Mouse (Mus musculus) stomach, embryonic 16.5 days (tissue): Measurements from ENCODE around the gene Mob3b. TPM values are rescaled to one million over a fixed set of nuclear protein-coding genes. Genes with fewer than 3 reads are reported as not detected.
A peak's percentile ranks its signal among the peaks of the same experiment; 100 is the strongest.
"Not testable (repeated sequence)": the region's sequence is repeated elsewhere in the genome, so short reads cannot be mapped to it uniquely, and the experiment has no call there.

ENCODE experiments used
- ATAC-seq: fragments of 200-750 bp; cut with Nextera tagmentation; 2 replicates; pipeline ENCODE4 v1.8.0; 2017; ENCODE audit warnings: moderate number of reproducible peaks, moderate TSS enrichment; ENCODE audit not compliant: insufficient read depth, low FRiP score
- H3K27ac ChIP-seq: fragments of 300-500 bp; sonication (generic); 2 replicates; pipeline ENCODE4 v1.5.1; 2014; ENCODE audit warnings: low read length
- H3K27me3 ChIP-seq: fragments of 300-500 bp; sonication (generic); 2 replicates; pipeline ENCODE4 v1.6.1; 2014; ENCODE audit warnings: low read length, control low read depth, mixed read lengths; ENCODE audit not compliant: control insufficient read depth, insufficient read depth
- H3K36me3 ChIP-seq: fragments of 300-500 bp; sonication (generic); 2 replicates; pipeline ENCODE4 v1.6.1; 2014; ENCODE audit warnings: low read length; ENCODE audit not compliant: control insufficient read depth, insufficient read depth
- H3K4me1 ChIP-seq: fragments of 300-500 bp; sonication (generic); 2 replicates; pipeline ENCODE4 v1.6.1; 2014; ENCODE audit warnings: low read length, control low read depth, mixed read lengths; ENCODE audit not compliant: control insufficient read depth, insufficient read depth
- H3K4me2 ChIP-seq: fragments of 300-500 bp; sonication (generic); 2 replicates; pipeline ENCODE4 v1.6.1; 2014; ENCODE audit warnings: low read depth, low read length, mixed read lengths
- H3K4me3 ChIP-seq: fragments of 300-500 bp; sonication (generic); replicated peaks from 2 replicates; pipeline ENCODE4 v1.5.1; 2014; ENCODE audit warnings: mild to moderate bottlenecking, low read length
- H3K9ac ChIP-seq: fragments of 300-500 bp; sonication (generic); 2 replicates; pipeline ENCODE4 v1.6.1; 2014; ENCODE audit warnings: low read length
- H3K9me3 ChIP-seq: fragments of 300-500 bp; sonication (generic); replicated peaks from 2 replicates; pipeline ENCODE4 v1.6.1; 2016; ENCODE audit warnings: low read length, control low read depth; ENCODE audit not compliant: control insufficient read depth
- WGBS: fragments of 180-500 bp; shearing (Covaris S2); extraction: QIAGEN DNeasy Blood & Tissue Kit; methylation state at CpG from one replicate; pipeline ENCODE4 v1.1.7; 2014; 5-methylcytosine and 5-hydroxymethylcytosine counted together
- polyA plus RNA-seq: library from polyadenylated mRNA; unstranded; fragments of >200 nt; fragmentation: Nextera tagmentation; extraction: Ambion mirVana; gene quantifications from 2 replicates; pipeline ENCODE4 v1.2.1, GENCODE M21; 2015

The Mob3b gene
- polyA plus RNA-seq, 1 experiment from 2014 or later, result 26.8 TPM

DNA sequence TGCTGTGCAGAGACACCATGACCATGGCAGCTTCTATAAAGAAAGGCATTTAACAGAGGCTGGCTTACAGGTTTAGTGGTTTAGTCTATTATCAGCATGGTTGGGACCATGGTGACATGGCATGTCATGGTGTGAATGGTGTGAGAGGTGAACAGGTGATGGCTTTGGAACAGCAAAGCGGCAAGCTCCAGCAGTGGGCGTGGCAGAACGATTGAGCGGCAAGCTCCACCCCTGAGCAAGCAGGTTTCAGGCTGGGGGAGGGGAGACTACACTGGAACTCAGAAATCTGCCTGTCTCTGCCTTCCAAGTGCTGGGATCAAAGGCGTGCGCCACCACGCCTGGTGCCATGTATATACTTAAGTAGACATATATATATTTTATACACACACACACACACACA is 228.9 kb downstream of the Mob3b start:
- not testable (repeated sequence) for H3K4me3 ChIP-seq, H3K9ac ChIP-seq, H3K36me3 ChIP-seq, ATAC-seq, H3K9me3 ChIP-seq, H3K4me1 ChIP-seq, H3K4me2 ChIP-seq, H3K27me3 ChIP-seq, H3K27ac ChIP-seq
- WGBS, result 71% methylated on average over 7 of the region's 7 CpGs

DNA sequence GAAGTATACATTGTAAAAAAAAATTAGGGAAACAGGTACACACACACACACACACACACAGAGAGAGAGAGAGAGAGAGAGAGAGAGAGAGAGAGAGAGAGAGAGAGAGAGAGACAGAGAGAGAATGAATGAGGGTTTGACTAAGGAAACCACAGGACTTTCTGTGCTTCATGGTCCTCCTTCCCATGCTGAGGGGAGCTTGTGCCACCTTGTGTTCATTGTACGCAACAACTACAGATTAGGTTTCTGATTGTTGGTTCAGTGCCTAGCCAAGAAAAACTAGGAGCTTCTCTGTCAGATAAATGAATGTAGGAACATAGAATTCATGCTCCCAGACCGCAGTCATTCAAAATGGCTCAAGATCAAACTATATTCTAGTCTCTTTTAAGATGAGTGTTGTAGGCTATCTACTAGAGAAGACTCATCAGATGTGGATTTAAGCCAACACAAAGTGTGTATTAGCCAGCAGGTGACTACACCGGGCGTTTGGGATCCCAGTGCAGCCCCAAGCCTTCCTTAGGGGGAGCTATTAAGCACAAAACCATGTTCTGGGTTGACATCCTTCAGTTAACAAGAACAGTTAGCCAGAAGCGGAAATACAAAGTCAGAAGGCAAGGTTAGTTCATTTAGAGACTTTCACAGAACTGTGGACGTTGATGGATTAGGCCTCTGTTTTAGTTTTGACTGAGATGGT is 235.0 kb downstream of the Mob3b start:
- Histone ChIP-seq H3K27me3 (no peaks in the 10 kb centered on the region), H3K9me3 (no peaks in the 10 kb centered on the region), H3K36me3 (no peaks in the 10 kb centered on the region), H3K4me3 (no peak overlapping the region), H3K27ac (no peak overlapping the region), H3K4me2 (no peak overlapping the region), H3K4me1 (no peaks in the 10 kb centered on the region), H3K9ac (no peak overlapping the region)
- WGBS, result 64% methylated on average over 6 of the region's 6 CpGs
- ATAC-seq, result peak; percentile 58; the same call in 1 of the 2 replicates

- H3K4me2 ChIP-seq, result no peak overlapping the region
- H3K27me3 ChIP-seq, result no peaks in the 10 kb centered on the region
- H3K27ac ChIP-seq, result no peak overlapping the region
- 58% methylated on average over 7 of the region's 7 CpGs for WGBS
- ATAC-seq, result no peak
- no peaks in the 10 kb centered on the region for H3K36me3 ChIP-seq
- no peak overlapping the region for H3K9ac ChIP-seq
- H3K4me3 ChIP-seq, result no peak overlapping the region
- no peaks in the 10 kb centered on the region for H3K9me3 ChIP-seq
- no peaks in the 10 kb centered on the region for H3K4me1 ChIP-seq
Observed at GRCm38 (mm10) chr4:34917400-34917799, 239.9 kb downstream of the Mob3b start.

DNA sequence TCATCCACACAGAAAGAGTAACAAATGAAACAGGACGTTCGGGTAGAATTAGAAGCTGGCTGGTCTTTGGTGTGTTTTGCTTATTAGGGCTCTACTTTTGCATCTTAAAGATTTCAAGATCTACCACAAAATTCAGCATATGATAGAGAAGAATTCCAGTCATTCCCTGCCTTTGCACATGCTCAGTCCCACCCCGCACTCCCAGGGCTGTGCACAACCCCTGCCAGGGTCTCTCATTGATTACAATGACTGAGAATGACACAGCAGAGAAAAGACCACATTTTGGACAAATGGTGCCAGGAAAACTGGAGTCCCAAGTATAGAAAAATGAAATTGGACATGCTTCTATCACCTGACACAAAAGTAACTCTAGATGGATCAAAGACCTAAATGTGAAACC is 245.1 kb downstream of the Mob3b start:
- no peaks in the 10 kb centered on the region for H3K36me3 ChIP-seq
- ATAC-seq, result no peak
- no peaks in the 10 kb centered on the region for H3K9me3 ChIP-seq
- H3K4me3 ChIP-seq, result no peak overlapping the region
- 71% methylated on average over 3 of the region's 3 CpGs for WGBS
- H3K4me1 ChIP-seq, result no peaks in the 10 kb centered on the region
- no peak overlapping the region for H3K9ac ChIP-seq
- no peak overlapping the region for H3K4me2 ChIP-seq
- H3K27me3 ChIP-seq, result no peaks in the 10 kb centered on the region
- no peak overlapping the region for H3K27ac ChIP-seq

DNA sequence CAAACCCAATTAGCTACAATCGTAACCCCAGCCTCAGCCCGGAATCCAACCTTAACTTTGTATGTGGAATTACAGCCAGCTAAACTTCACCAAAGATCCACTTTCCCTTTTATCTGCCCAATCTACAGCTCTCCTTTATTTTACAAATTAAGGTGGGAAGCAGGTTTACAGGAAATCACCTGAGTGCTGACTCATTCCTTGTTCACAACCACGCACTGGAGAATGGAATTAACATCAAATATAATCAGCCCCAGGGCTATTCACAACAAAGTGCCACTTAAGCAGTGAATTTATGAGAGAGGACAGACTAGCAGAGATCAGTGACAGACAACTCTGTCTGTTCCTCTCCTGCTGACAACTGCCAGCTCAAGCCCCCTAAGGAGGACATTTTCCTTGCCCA is 245.9 kb downstream of the Mob3b start:
- no peaks in the 10 kb centered on the region for H3K27me3 ChIP-seq
- WGBS, result 63% methylated on average over 3 of the region's 3 CpGs
- H3K9me3 ChIP-seq, result no peaks in the 10 kb centered on the region
- H3K4me2 ChIP-seq, result no peak overlapping the region
- no peak overlapping the region for H3K4me3 ChIP-seq
- ATAC-seq, result no peak
- no peak overlapping the region for H3K9ac ChIP-seq
- no peak overlapping the region for H3K27ac ChIP-seq
- no peaks in the 10 kb centered on the region for H3K4me1 ChIP-seq
- no peaks in the 10 kb centered on the region for H3K36me3 ChIP-seq

DNA sequence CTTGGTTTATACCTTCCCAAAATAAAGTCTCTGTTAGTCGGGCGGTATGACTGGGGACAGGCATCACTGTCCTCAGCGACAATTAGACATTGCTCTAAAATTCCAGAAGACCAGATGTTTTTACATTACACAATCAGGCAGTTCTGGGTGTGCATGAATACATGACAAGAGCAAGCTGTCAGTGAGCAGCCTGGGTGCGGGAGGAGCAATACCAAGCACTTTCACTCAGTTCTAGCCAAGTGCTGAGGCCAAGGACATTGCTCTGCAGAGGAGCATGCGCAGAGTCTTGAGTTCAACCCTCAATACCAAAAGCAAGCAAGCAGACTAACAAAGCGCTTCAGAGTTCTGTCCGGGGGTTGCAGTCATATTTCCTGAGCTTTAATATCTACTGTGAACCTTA is 249.2 kb downstream of the Mob3b start:
- H3K4me1 ChIP-seq, result no peaks in the 10 kb centered on the region
- no peak overlapping the region for H3K27ac ChIP-seq
- 64% methylated on average over 7 of the region's 7 CpGs for WGBS
- ATAC-seq, result peak; percentile 86; the same call in 1 of the 2 replicates
- H3K9me3 ChIP-seq, result no peaks in the 10 kb centered on the region
- no peaks in the 10 kb centered on the region for H3K27me3 ChIP-seq
- H3K36me3 ChIP-seq, result no peaks in the 10 kb centered on the region
- no peak overlapping the region for H3K4me2 ChIP-seq
- no peak overlapping the region for H3K4me3 ChIP-seq
- no peak overlapping the region for H3K9ac ChIP-seq

- Histone ChIP-seq H3K4me1 (no peaks in the 10 kb centered on the region), H3K4me2 (peak overlapping the region; percentile 37), H3K27ac (no peak overlapping the region), H3K27me3 (no peaks in the 10 kb centered on the region), H3K36me3 (no peaks in the 10 kb centered on the region), H3K9me3 (no peaks in the 10 kb centered on the region), H3K4me3 (no peak overlapping the region), H3K9ac (no peak overlapping the region)
- 35% methylated on average over 14 of the region's 14 CpGs for WGBS
- peak; percentile 37; the same call in 1 of the 2 replicates for ATAC-seq
Observed at GRCm38 (mm10) chr4:34907026-34907425, 250.3 kb downstream of the Mob3b start.

DNA sequence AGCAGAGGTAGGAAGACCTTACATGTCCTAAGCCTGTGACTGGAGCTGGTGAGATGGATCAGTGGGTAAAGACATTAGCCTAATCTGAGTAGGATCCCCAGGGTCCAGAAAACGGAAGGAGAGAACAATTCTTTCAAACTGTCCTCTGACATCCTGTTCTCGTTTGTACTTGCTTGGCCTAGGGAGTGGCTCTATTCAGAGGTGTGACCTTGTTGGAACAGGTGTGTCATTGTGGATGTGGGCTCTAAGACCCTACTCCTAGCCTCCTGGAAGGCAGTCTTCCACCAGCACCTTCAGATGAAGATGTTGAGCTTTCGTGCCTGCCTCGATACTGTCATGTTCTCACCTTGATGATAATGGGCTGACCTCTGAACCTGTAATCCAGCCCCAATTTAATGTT is 251.1 kb downstream of the Mob3b start:
- WGBS, result 77% methylated on average over 4 of the region's 4 CpGs
- H3K4me2 ChIP-seq, result no peak overlapping the region
- H3K4me3 ChIP-seq, result no peak overlapping the region
- H3K9me3 ChIP-seq, result no peaks in the 10 kb centered on the region
- no peaks in the 10 kb centered on the region for H3K27me3 ChIP-seq
- H3K36me3 ChIP-seq, result no peaks in the 10 kb centered on the region
- no peaks in the 10 kb centered on the region for H3K4me1 ChIP-seq
- ATAC-seq, result no peak
- H3K27ac ChIP-seq, result no peak overlapping the region
- no peak overlapping the region for H3K9ac ChIP-seq

DNA sequence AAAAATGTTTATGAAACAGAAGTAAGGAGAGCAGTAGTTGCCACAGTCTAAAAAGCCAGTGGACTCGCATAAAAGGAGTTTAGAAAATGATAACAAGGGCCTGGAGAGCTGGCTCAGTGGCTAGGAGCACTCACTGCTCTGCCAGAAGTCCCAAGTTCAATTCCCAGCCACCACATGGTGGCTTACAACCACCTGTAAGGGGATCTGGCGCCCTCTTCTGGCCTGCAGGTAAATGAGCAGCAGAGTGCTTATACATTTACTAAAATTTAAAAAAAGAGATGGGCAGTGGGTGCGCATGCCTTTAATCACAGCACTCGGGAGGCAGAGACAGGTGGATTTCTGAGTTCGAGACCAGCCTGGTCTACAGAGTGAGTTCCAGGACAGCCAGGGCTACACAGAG is 251.9 kb downstream of the Mob3b start:
- H3K27ac ChIP-seq, result no peak overlapping the region
- H3K9me3 ChIP-seq, result no peaks in the 10 kb centered on the region
- ATAC-seq, result no peak
- H3K36me3 ChIP-seq, result no peaks in the 10 kb centered on the region
- H3K27me3 ChIP-seq, result no peaks in the 10 kb centered on the region
- H3K9ac ChIP-seq, result no peak overlapping the region
- no peak overlapping the region for H3K4me2 ChIP-seq
- H3K4me1 ChIP-seq, result no peaks in the 10 kb centered on the region
- 75% methylated on average over 5 of the region's 5 CpGs for WGBS
- H3K4me3 ChIP-seq, result no peak overlapping the region
